Mouse (Mus musculus) MEL-GATA-1-ER (cell line): ENCODE data around the gene Epb41l5.
A peak's percentile ranks its signal among the peaks of the same experiment; 100 is the strongest.

Experiments
- DNase-seq: peaks from one replicate; pipeline ENCODE4 v3.0.0-alpha.2; 2012; ENCODE audit warnings: low read depth; ENCODE audit errors: extremely low read depth

The Epb41l5 gene

GRCm38 (mm10) chr1:119533093-119533805 lies 115.6 kb downstream of the Epb41l5 start:
- no peak for DNase-seq

DNA sequence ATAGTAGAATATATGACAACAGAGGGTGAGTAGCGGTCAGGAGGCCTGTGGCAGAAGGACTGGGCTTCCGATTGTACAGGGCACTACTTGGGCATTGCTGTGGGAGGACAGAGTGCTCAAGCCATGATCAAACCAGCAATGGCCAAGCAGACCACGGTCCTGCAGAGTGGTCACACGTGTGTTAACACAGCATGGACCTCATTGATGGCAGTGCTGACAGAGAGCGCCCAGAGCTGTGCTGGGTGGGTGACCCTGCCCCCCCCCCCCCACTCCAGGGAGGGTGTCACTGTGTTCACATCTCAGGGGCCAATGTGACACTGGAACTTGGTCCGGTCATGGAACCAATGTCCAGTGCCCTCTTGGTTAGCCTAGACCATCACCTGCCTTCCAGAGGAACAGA lies 116.6 kb downstream of the Epb41l5 start:
- DNase-seq: no peak

- DNase-seq: no peak
Measured at GRCm38 (mm10) chr1:119530941-119531340, 117.9 kb downstream of the Epb41l5 start.

GRCm38 (mm10) chr1:119525689-119526591 lies 122.9 kb downstream of the Epb41l5 start, which contains the start of gene Tmem185b:
Gene Tmem185b (plus strand): TSS chr1:119526160.
- peak; percentile 63 for DNase-seq

GRCm38 (mm10) chr1:119525004-119525444 lies 123.8 kb downstream of the Epb41l5 start:
- no peak for DNase-seq

DNA sequence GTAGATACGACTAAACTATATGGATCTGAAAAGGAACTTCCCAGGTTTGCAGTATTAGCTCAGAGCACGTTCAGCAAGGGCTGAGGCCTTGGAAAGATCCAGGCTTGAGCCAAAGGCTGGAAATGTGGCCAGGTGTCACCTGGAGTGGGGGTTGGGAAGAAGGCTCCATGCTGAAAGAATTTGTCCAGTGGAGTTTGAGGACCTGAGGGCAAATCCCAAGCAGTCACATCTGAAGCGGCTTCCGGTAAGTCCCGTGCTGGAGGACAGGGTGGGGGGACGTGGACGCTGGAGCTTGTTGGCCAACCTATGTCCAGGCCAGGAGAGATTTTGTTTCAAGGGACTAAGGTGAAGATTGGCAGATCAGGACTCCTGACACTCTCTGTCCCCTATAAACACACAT lies 125.0 kb downstream of the Epb41l5 start:
- no peak for DNase-seq

- no peak for DNase-seq
Measured at GRCm38 (mm10) chr1:119523369-119523768, 125.4 kb downstream of the Epb41l5 start.

DNA sequence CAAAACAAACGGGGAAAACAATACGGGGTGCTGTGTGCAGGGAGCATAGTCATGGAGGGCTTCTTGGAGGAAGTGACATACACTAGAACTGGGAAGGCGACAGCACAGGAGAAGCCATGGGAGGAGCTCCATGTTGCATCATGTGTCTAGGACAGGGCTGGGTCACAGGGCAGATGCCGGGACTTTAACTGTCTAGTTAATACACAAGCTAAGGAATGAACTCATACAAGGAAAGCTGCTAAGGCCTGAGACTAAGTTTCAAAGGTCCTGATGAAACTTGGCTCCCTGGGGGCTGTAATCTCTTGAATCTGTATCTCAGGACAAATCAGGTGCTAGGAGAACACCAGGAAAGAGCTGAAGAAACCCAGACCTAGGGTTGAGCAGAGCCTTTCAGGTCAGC lies 126.1 kb downstream of the Epb41l5 start:
- no peak for DNase-seq

DNA sequence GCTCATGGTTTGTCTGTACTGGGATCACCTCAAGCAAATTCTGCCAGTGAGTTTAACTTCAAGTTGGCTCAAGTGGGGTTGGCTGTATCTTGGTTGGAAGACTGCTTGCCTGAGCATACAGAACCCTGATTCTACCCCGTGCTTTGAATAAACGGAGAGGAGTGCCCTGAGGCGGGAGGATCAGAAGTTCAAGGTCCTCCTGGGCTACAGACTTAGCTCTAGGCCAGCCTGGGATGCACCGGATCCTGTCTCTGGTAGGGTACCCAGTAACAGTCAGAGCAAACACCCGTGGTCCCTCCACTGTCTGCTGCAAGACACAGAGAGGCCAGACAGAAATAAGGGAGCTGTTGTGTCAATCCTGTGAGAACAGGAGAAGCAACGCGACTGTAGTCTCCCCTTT lies 127.1 kb downstream of the Epb41l5 start:
- no peak for DNase-seq

DNA sequence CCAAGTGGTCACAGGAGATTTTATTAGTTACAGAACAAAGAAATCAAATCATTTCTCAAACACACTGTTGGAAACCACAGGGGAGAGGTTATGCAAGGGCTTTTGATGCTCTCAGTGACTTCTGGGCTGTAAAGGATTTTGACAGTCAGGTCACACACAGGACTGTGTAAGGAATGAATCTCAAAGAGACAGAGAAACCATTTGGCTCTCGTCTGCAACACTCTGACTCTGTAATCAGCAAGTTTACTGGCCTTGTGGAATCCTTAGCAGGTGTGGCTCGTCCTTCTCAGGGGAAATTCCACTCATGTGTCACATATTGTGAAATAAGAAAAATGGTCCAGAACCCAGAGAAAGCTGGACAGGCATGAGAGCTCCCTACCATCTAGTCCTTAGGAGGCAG lies 127.8 kb downstream of the Epb41l5 start:
- no peak for DNase-seq

GRCm38 (mm10) chr1:119519286-119519685 lies 129.5 kb downstream of the Epb41l5 start:
- DNase-seq: no peak

DNA sequence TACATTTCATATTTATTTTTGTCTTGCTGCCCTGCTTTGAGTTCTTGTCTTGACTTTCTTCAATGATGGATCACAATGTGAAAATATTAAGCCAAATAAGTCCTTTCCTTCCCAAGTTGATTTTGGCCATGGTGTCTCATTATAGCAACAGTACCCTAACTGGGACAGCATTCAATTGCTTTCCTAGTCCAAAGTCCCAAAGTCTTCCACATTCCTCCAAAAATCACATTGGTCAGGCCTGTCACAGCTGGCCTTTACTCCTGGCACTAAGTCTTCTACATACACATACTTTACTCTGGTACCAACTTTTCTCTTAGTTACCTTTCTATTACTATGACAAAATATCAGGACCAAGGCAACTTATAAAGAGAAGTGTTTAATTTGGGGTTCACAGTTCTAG lies 130.0 kb downstream of the Epb41l5 start:
- no peak for DNase-seq

- DNase-seq: no peak
Measured at GRCm38 (mm10) chr1:119518060-119518459, 130.7 kb downstream of the Epb41l5 start.

DNA sequence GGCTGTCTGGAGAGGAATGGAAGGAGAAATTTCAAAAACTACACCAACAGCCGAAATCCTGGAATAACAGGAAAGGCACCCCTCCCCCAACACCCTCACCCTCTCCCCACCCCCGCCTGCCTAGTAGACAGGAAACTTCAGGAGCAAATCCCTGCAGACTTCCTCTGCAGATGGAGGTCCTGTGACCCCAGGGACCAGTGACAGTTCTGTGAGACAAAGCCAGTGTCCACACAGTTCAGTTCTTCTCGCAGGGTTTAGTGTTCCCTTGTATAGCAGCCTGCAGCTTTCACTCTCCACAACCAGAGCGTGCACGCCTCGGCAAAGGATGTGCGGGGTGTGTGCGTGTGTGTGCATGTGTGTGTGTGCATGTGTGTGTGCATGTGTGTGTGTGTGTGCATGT lies 137.9 kb downstream of the Epb41l5 start:
- no peak for DNase-seq

- no peak for DNase-seq
Measured at GRCm38 (mm10) chr1:119510409-119510808, 138.4 kb downstream of the Epb41l5 start.

GRCm38 (mm10) chr1:119509474-119509873 lies 139.3 kb downstream of the Epb41l5 start:
- DNase-seq: no peak

- no peak for DNase-seq
Measured at GRCm38 (mm10) chr1:119508548-119508947, 140.3 kb downstream of the Epb41l5 start.

DNA sequence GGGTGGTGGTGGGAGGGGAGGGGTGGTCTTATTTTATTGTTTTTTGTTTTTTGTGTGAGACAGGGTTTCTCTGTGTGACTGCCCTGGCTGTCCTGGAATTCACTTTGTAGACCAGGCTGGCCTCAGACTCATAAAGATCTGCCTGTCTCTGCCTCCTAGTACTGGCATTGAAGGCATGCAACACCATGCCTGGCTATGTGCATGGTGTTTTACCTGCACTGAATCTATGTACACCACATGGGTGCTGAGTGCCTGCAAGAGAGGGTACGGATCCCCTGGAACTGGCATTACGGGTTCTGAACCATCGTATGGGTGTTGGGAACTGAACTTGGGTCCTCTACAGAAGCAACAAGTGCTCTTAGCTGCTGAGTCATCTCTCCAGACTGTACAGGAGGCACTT lies 142.8 kb downstream of the Epb41l5 start:
- no peak for DNase-seq

- DNase-seq: peak; percentile 96
Measured at GRCm38 (mm10) chr1:119504260-119505062, 144.3 kb downstream of the Epb41l5 start, which contains the start of gene Ralb. Gene Ralb (minus strand): TSS chr1:119504794.

DNA sequence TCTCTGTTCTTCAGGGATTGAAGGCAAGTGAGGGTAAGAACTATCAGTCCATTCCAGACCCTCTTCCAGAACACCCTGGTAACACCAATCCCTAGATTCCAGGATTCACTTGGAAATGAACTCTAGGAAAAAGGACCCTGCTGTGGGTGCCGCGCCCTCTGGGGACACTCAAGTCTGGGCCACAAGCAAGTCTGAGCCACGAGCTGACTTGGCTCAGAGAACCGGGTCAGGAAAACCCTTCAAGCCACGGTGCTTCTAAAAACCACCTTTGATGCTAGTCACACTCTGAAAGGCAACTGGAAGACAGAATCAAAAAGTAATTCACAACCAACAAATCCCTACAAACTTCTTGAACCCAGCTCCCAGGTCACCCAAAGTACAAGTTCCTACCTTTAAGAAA lies 145.0 kb downstream of the Epb41l5 start:
- DNase-seq: no peak

GRCm38 (mm10) chr1:119503181-119503580 lies 145.6 kb downstream of the Epb41l5 start:
- no peak for DNase-seq
